Mouse (Mus musculus): ENCODE data around the gene Plppr5. TPM values are rescaled to one million over a fixed set of nuclear protein-coding genes. Genes with fewer than 3 reads are reported as not detected.

Gene Plppr5
- polyA plus RNA-seq (2012; rRNA removed), result 2.0 TPM in 2 replicates

GRCm38 (mm10) chr3:117574529-117575252 lies at the start of gene Plppr5:
Gene Plppr5 (plus strand): TSS chr3:117574836.

Other genes starting within 250 kb of the Plppr5 start
- gene Plppr4, start 214.0 kb upstream of the Plppr5 start, polyA plus RNA-seq (2012; rRNA removed), result 7.7 and 7.9 TPM in 2 replicates

All from central nervous system, embryonic 14 days (tissue).